Mouse (Mus musculus): ENCODE data around the gene Rab34. TPM values are rescaled to one million over a fixed set of nuclear protein-coding genes. Genes with fewer than 3 reads are reported as not detected.
A peak's percentile ranks its signal among the peaks of the same experiment; 100 is the strongest.

Gene Rab34
- total and polyA plus RNA-seq, 2 experiments from 2014 or later: 37.1 to 55.1 TPM

DNA sequence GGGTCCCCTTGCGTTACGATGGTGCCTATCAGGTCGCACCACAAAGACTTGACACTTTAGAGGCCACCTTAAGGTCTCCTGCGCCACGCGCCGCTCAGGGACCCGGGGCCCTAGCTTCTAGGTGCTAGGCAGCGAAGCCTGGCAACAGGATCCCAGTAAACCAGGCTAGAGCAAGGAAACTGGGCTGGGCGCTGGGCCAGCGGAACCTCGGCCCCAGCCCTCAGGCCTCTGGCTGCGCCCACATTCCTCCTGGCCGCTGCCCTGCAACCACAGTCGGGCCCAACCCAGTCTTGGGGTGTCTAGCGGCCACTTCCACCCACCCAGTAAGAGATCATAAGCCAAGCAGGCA is 22.5 kb upstream of the Rab34 start:
- Histone ChIP-seq H3K4me3 (ENCODE audit: low read depth, low read length) (peak overlapping the region; percentile 91), H3K9ac (replicated peaks; ENCODE audit: low read depth, low read length) (peak overlapping the region; percentile 91), H3K36me3 (replicated peaks; ENCODE audit: control insufficient read depth, insufficient read depth, low read length) (peaks cover 7% of the 10 kb centered on the region), H3K9me3 (replicated peaks; ENCODE audit: control insufficient read depth, low read length) (no peaks in the 10 kb centered on the region), H3K4me2 (ENCODE audit: low read depth, low read length) (peak overlapping the region; percentile 95), H3K4me1 (ENCODE audit: control insufficient read depth, insufficient read depth) (peaks cover 31% of the 10 kb centered on the region), H3K27ac (ENCODE audit: low read depth) (peak overlapping the region; percentile 95), H3K27me3 (ENCODE audit: control insufficient read depth, insufficient read depth, low read length) (no peaks in the 10 kb centered on the region)
- DNase-seq (ENCODE audit: low spot score) (no peak), ATAC-seq (ENCODE audit: insufficient read depth, low read depth) (peak; percentile 15)
- TF ChIP-seq CTCF (IDR thresholded peaks at IDR 0.05; ENCODE audit: low read depth) (no peak), EP300 (IDR thresholded peaks at IDR 0.05; ENCODE audit: low read depth) (no peak)
- 2% methylated on average over 16 of the region's 16 CpGs for WGBS

DNA sequence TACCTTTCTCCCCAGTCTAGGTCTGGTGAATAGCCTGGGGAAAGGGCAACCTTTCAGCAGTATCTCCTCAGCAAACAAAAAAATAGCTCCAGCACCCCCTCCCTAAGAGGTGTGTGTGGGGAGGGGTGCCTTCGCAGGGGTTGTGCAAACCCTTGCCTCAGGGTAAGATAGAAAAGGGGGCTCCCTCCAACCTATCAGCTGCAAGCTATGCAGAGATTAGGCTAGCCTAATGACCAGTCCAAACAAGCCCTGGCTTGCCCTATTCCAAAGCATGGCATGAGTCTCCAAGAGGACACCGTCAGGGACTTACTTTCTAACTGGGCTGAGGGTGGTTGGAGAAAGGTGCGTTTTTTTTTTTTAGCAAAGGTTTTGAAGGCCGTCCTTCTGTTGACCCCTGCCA is 22.1 kb upstream of the Rab34 start:
- Histone ChIP-seq H3K27me3 (ENCODE audit: control insufficient read depth, insufficient read depth, low read length) (no peaks in the 10 kb centered on the region), H3K4me2 (ENCODE audit: low read depth, low read length) (peak overlapping the region; percentile 95), H3K36me3 (replicated peaks; ENCODE audit: control insufficient read depth, insufficient read depth, low read length) (peaks cover 3% of the 10 kb centered on the region; the same call in 1 of the 2 replicates), H3K9me3 (replicated peaks; ENCODE audit: control insufficient read depth, low read length) (no peaks in the 10 kb centered on the region), H3K4me3 (ENCODE audit: low read depth, low read length) (peak overlapping the region; percentile 91; the same call in 1 of the 2 replicates), H3K4me1 (ENCODE audit: control insufficient read depth, insufficient read depth) (peaks cover 31% of the 10 kb centered on the region), H3K27ac (ENCODE audit: low read depth) (peak overlapping the region; percentile 95; the same call in 1 of the 2 replicates), H3K9ac (replicated peaks; ENCODE audit: low read depth, low read length) (peak overlapping the region; percentile 91; the same call in 1 of the 2 replicates)
- DNase-seq (ENCODE audit: low spot score): no peak
- TF ChIP-seq EP300 (IDR thresholded peaks at IDR 0.05; ENCODE audit: low read depth): no peak
- TF ChIP-seq CTCF (IDR thresholded peaks at IDR 0.05; ENCODE audit: low read depth): no peak
- WGBS: 53% methylated on average over 4 of the region's 4 CpGs
- no peak for ATAC-seq (ENCODE audit: insufficient read depth, low read depth)

DNA sequence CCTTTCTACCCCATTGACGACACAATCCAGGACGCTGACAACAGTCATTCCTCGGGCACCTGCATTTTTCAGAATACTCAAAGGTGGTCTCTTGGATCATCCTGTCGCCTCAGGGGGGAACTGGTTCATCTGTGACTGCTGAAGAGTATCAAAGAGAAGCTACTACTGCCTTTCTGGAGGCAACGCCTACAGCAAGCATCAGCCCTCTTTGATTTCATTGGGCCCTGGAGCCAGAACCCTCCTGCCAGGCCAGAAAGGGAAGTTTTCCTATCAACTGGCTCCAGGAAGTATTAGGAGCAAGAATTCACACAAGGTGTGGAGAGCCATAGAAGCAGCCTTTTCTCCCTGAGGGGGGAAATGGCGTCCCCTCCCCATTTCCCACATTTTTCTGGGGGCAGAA is 21.6 kb upstream of the Rab34 start:
- no peak overlapping the region for H3K4me2 ChIP-seq (ENCODE audit: low read depth, low read length)
- ATAC-seq (ENCODE audit: insufficient read depth, low read depth) (no peak), DNase-seq (ENCODE audit: low spot score) (no peak)
- no peak overlapping the region for H3K9ac ChIP-seq (replicated peaks; ENCODE audit: low read depth, low read length)
- H3K27ac ChIP-seq (ENCODE audit: low read depth): no peak overlapping the region
- no peaks in the 10 kb centered on the region for H3K9me3 ChIP-seq (replicated peaks; ENCODE audit: control insufficient read depth, low read length)
- TF ChIP-seq EP300 (IDR thresholded peaks at IDR 0.05; ENCODE audit: low read depth) (no peak), CTCF (IDR thresholded peaks at IDR 0.05; ENCODE audit: low read depth) (no peak)
- no peaks in the 10 kb centered on the region for H3K27me3 ChIP-seq (ENCODE audit: control insufficient read depth, insufficient read depth, low read length)
- peaks cover 31% of the 10 kb centered on the region for H3K4me1 ChIP-seq (ENCODE audit: control insufficient read depth, insufficient read depth)
- 71% methylated on average over 6 of the region's 6 CpGs for WGBS
- no peak overlapping the region for H3K4me3 ChIP-seq (ENCODE audit: low read depth, low read length)
- no peaks in the 10 kb centered on the region for H3K36me3 ChIP-seq (replicated peaks; ENCODE audit: control insufficient read depth, insufficient read depth, low read length)

DNA sequence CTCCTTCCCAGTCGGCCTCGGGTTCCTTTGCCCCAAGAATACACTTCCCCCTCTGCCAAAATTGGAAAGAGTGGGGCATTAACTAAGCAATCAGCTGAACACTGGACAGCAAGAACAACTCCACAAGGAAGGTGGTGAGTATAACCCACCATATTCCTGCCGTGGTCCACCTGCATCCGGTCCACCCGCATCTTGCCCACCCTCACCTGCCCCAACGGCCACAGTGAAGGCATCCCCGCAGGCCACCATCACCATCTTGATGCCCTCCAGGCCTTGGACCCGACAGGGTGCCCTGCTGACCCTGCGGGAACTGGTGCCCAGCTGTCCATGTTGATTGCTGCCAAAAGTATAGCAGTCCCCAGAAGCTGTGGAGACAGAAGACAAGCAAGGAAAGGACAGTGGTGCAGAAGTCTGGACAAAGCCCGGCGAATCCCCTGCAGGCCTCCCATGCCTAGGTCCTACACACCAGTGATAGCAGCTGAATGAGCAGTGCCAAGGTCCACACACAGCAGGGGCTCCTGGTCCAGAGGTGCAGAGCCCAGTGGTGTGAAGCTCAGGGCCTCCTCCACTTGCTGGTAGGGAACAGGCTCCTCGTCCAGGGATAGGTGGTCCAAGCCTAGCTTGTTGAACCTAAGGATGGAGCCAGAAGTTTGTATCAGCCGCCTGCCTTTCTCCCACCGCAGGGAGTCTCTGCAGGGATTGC is 20.8 kb upstream of the Rab34 start:
- no peak overlapping the region for H3K27ac ChIP-seq (ENCODE audit: low read depth)
- no peak overlapping the region for H3K4me2 ChIP-seq (ENCODE audit: low read depth, low read length)
- TF ChIP-seq EP300 (IDR thresholded peaks at IDR 0.05; ENCODE audit: low read depth) (no peak), CTCF (IDR thresholded peaks at IDR 0.05; ENCODE audit: low read depth) (no peak)
- no peaks in the 10 kb centered on the region for H3K36me3 ChIP-seq (replicated peaks; ENCODE audit: control insufficient read depth, insufficient read depth, low read length)
- no peak overlapping the region for H3K9ac ChIP-seq (replicated peaks; ENCODE audit: low read depth, low read length)
- H3K27me3 ChIP-seq (ENCODE audit: control insufficient read depth, insufficient read depth, low read length): no peaks in the 10 kb centered on the region
- H3K4me1 ChIP-seq (ENCODE audit: control insufficient read depth, insufficient read depth): peaks cover 28% of the 10 kb centered on the region
- no peaks in the 10 kb centered on the region for H3K9me3 ChIP-seq (replicated peaks; ENCODE audit: control insufficient read depth, low read length)
- DNase-seq (ENCODE audit: low spot score) (no peak), ATAC-seq (ENCODE audit: insufficient read depth, low read depth) (no peak)
- WGBS: 89% methylated on average over 14 of the region's 14 CpGs
- no peak overlapping the region for H3K4me3 ChIP-seq (ENCODE audit: low read depth, low read length)

GRCm38 (mm10) chr11:78168541-78169468 is 19.4 kb upstream of the Rab34 start:
- Histone ChIP-seq H3K4me2 (ENCODE audit: low read depth, low read length) (no peak overlapping the region), H3K27me3 (ENCODE audit: control insufficient read depth, insufficient read depth, low read length) (no peaks in the 10 kb centered on the region), H3K9me3 (replicated peaks; ENCODE audit: control insufficient read depth, low read length) (no peaks in the 10 kb centered on the region), H3K4me3 (ENCODE audit: low read depth, low read length) (no peak overlapping the region), H3K27ac (ENCODE audit: low read depth) (no peak overlapping the region), H3K4me1 (ENCODE audit: control insufficient read depth, insufficient read depth) (peaks cover 17% of the 10 kb centered on the region), H3K36me3 (replicated peaks; ENCODE audit: control insufficient read depth, insufficient read depth, low read length) (no peaks in the 10 kb centered on the region), H3K9ac (replicated peaks; ENCODE audit: low read depth, low read length) (no peak overlapping the region)
- ATAC-seq (ENCODE audit: insufficient read depth, low read depth) (no peak), DNase-seq (ENCODE audit: low spot score) (no peak)
- TF ChIP-seq CTCF (IDR thresholded peaks at IDR 0.05; ENCODE audit: low read depth) (no peak), EP300 (IDR thresholded peaks at IDR 0.05; ENCODE audit: low read depth) (no peak)
- 55% methylated on average over 19 of the region's 19 CpGs for WGBS

All from heart, postnatal 0 days (tissue).